In genomic region chr10:80047041-80047565, GRCm38 (mm10) we compare ENCODE assay signal across 8 mouse cellular contexts. TPM values are rescaled to one million over a fixed set of nuclear protein-coding genes. Genes with fewer than 3 reads are reported as not detected.
A peak's percentile ranks its signal among the peaks of the same experiment; 100 is the strongest.
DNase-seq lines count a peak whose midpoint lies in the region; ATAC-seq and TF ChIP-seq lines count a peak whose summit lies in the region.

TSS of gene Gpx4 (plus strand) at chr10:80047166.

- 65% methylated on average over 9 of the region's 9 CpGs for WGBS in lung, embryonic 16.5 days
- WGBS in embryonic facial prominence, embryonic 14.5 days: 49% methylated on average over 9 of the region's 9 CpGs
- 66% methylated on average over 9 of the region's 9 CpGs for WGBS in heart, embryonic 16.5 days
- WGBS in midbrain, postnatal 0 days: 39% methylated on average over 9 of the region's 9 CpGs

- no peak for ATAC-seq in lung, embryonic 16.5 days (ENCODE audit: low read depth)
- no peak for ATAC-seq in embryonic facial prominence, embryonic 14.5 days (ENCODE audit: low read depth)
- no peak for ATAC-seq in heart, embryonic 16.5 days (replicated peaks; ENCODE audit: extremely low read depth, insufficient read depth, low FRiP score)
- ATAC-seq in midbrain, postnatal 0 days (ENCODE audit: low FRiP score): no peak

- H3K27me3 ChIP-seq in lung, embryonic 16.5 days (ENCODE audit: control insufficient read depth, insufficient read depth, low read depth, low read length): no peaks in the 10 kb centered on the region
- H3K27me3 ChIP-seq in embryonic facial prominence, embryonic 14.5 days (replicated peaks; ENCODE audit: control insufficient read depth, insufficient read depth, low read length): no peaks in the 10 kb centered on the region
- no peaks in the 10 kb centered on the region for H3K27me3 ChIP-seq in heart, embryonic 16.5 days (ENCODE audit: control insufficient read depth, insufficient read depth, low read length)
- no peaks in the 10 kb centered on the region for H3K27me3 ChIP-seq in midbrain, postnatal 0 days (ENCODE audit: insufficient read depth, low read length)

- DNase-seq in lung, postnatal 14 days: no peak
- DNase-seq in embryonic facial prominence, embryonic 14.5 days (ENCODE audit: low spot score): no peak
- no peak for DNase-seq in left cerebral cortex, adult 8-10 months (ENCODE audit: low spot score in 2 of 2)
- DNase-seq in midbrain, postnatal 0 days (ENCODE audit: low spot score): no peak
- no peak for DNase-seq in retina, embryonic 14.5 days (ENCODE audit: low spot score)
- DNase-seq in urinary bladder, postnatal 10 days (ENCODE audit: low spot score): no peak

- H3K36me3 ChIP-seq in lung, embryonic 16.5 days (ENCODE audit: control insufficient read depth, insufficient read depth, low read length): no peaks in the 10 kb centered on the region
- H3K36me3 ChIP-seq in embryonic facial prominence, embryonic 14.5 days (ENCODE audit: control insufficient read depth, insufficient read depth, low read length): no peaks in the 10 kb centered on the region
- no peaks in the 10 kb centered on the region for H3K36me3 ChIP-seq in heart, embryonic 16.5 days (ENCODE audit: control insufficient read depth, insufficient read depth)
- H3K36me3 ChIP-seq in midbrain, postnatal 0 days (ENCODE audit: insufficient read depth, low read length): no peaks in the 10 kb centered on the region

- H3K9ac ChIP-seq in lung, embryonic 16.5 days (ENCODE audit: low read length): no peak within 1 kb of the TSS
- no peak within 1 kb of the TSS for H3K9ac ChIP-seq in embryonic facial prominence, embryonic 14.5 days (ENCODE audit: low read depth, low read length)
- H3K9ac ChIP-seq in heart, embryonic 16.5 days (ENCODE audit: low read length): 0 out of 2 replicates have a peak within 1 kb of the TSS, but pooled peaks have one; percentile 9
- H3K9ac ChIP-seq in midbrain, postnatal 0 days (replicated peaks; ENCODE audit: low read length, poor library complexity, severe bottlenecking): no peak within 1 kb of the TSS

- no peaks in the 10 kb centered on the region for H3K9me3 ChIP-seq in lung, embryonic 16.5 days (ENCODE audit: control insufficient read depth, low read length)
- H3K9me3 ChIP-seq in embryonic facial prominence, embryonic 14.5 days (ENCODE audit: control insufficient read depth, low read length): no peaks in the 10 kb centered on the region
- H3K9me3 ChIP-seq in heart, embryonic 16.5 days (replicated peaks; ENCODE audit: control insufficient read depth, low read length): no peaks in the 10 kb centered on the region
- H3K9me3 ChIP-seq in midbrain, postnatal 0 days (ENCODE audit: low read length): no peaks in the 10 kb centered on the region

- no peak within 1 kb of the TSS for H3K4me3 ChIP-seq in lung, embryonic 16.5 days (ENCODE audit: low read length)
- no peak within 1 kb of the TSS for H3K4me3 ChIP-seq in embryonic facial prominence, embryonic 14.5 days (ENCODE audit: low read depth, low read length)
- H3K4me3 ChIP-seq in heart, embryonic 16.5 days (ENCODE audit: low read length): no peak within 1 kb of the TSS
- H3K4me3 ChIP-seq in midbrain, postnatal 0 days (ENCODE audit: low read depth, low read length): no peak within 1 kb of the TSS

- no peak within 1 kb of the TSS for H3K4me2 ChIP-seq in lung, embryonic 16.5 days (ENCODE audit: low read depth, low read length)
- H3K4me2 ChIP-seq in embryonic facial prominence, embryonic 14.5 days (ENCODE audit: low read depth, low read length): no peak within 1 kb of the TSS
- H3K4me2 ChIP-seq in heart, embryonic 16.5 days (ENCODE audit: low read depth, low read length): no peak within 1 kb of the TSS
- H3K4me2 ChIP-seq in midbrain, postnatal 0 days (ENCODE audit: low read depth, low read length, poor library complexity, severe bottlenecking): no peak within 1 kb of the TSS

- H3K27ac ChIP-seq in lung, embryonic 16.5 days (ENCODE audit: low read length): no peak within 1 kb of the TSS
- H3K27ac ChIP-seq in embryonic facial prominence, embryonic 14.5 days (replicated peaks; ENCODE audit: low read depth, low read length): peak within 1 kb of the TSS; percentile 50
- H3K27ac ChIP-seq in heart, embryonic 16.5 days (ENCODE audit: low read length): no peak within 1 kb of the TSS
- H3K27ac ChIP-seq in midbrain, postnatal 0 days (ENCODE audit: low read depth, low read length): no peak within 1 kb of the TSS

- H3K4me1 ChIP-seq in lung, embryonic 16.5 days (replicated peaks; ENCODE audit: control insufficient read depth, insufficient read depth, low read length): peaks cover 19% of the 10 kb centered on the region
- H3K4me1 ChIP-seq in embryonic facial prominence, embryonic 14.5 days (ENCODE audit: control insufficient read depth, insufficient read depth, low read length): peaks cover 6% of the 10 kb centered on the region
- H3K4me1 ChIP-seq in heart, embryonic 16.5 days (ENCODE audit: control insufficient read depth, insufficient read depth, low read length): peaks cover 19% of the 10 kb centered on the region
- H3K4me1 ChIP-seq in midbrain, postnatal 0 days (ENCODE audit: insufficient read depth, low read length): no peaks in the 10 kb centered on the region

- no peak for TF ChIP-seq CTCF in midbrain, postnatal 0 days (IDR thresholded peaks at IDR 0.05)

RNA-seq across cellular contexts. Expression of gene Gpx4, which starts in this region (rescaled TPM):
- 554 and 585 TPM in 2 replicates for polyA plus RNA-seq in lung, embryonic 16.5 days (2015; fragmentation: Nextera tagmentation; extraction: Ambion mirVana)
- 505 and 517 TPM in 2 replicates for polyA plus RNA-seq in embryonic facial prominence, embryonic 14.5 days (2014; fragmentation: Nextera tagmentation; extraction: Ambion mirVana)
- 668 and 748 TPM in 2 replicates for polyA plus RNA-seq in heart, embryonic 16.5 days (2015; fragmentation: Nextera tagmentation; extraction: Ambion mirVana)
- total RNA-seq in left cerebral cortex, adult 8-10 months (2022): 100 to 1,000 TPM; 472 to 551 (median 538) TPM
- 350 TPM in 2 replicates for total RNA-seq in midbrain, postnatal 0 days (2014; rRNA removed)
- 635 and 741 TPM in 2 replicates for polyA plus RNA-seq in midbrain, postnatal 0 days (2015; fragmentation: Nextera tagmentation; extraction: Ambion mirVana)
